Mouse (Mus musculus) liver, adult 2 months (tissue): ENCODE results near the gene Slc25a38.
"Not testable (repeated sequence)": the region's sequence is repeated elsewhere in the genome, so short reads cannot be mapped to it uniquely, and the experiment has no call there.

Experiments used
- CTCF ChIP-seq: fragments of 200-500 bp; IDR thresholded peaks from 2 replicates; pipeline ENCODE4 v1.5.1; 2011; ENCODE audit warnings: low read depth, low read length, control low read depth
- POLR2A ChIP-seq: fragments of 200-500 bp; IDR thresholded peaks from 2 replicates; pipeline ENCODE4 v1.6.1; 2011; ENCODE audit warnings: low read length, control low read depth; ENCODE audit not compliant: insufficient read depth; ENCODE audit errors: extremely low read depth

DNA sequence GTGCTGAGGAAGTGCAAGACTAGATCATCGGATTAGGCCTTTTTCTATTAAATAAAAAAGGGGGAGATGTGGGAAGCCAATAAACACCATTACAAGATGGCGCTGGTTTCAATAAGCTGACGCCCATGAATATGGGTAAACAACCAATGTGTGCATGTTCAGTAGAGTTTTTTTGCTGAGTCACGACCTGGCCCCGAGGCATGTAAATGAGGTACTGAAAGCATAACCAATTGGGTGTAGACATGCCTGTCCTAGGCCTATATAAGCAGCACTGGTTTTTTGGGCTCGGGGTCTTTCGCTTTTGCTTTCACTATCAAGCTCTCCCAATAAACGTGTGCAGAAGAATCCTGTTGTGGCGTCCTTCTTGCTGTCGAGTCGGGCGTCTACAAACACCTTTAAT, 1.2 kb upstream of the Slc25a38 start:
- TF ChIP-seq CTCF, POLR2A: not testable (repeated sequence)
